Mouse (Mus musculus) adrenal gland, adult 8-10 months (tissue): ENCODE data around the gene Osbp. TPM values are rescaled to one million over a fixed set of nuclear protein-coding genes. Genes with fewer than 3 reads are reported as not detected.
"Not testable (repeated sequence)": the region's sequence is repeated elsewhere in the genome, so short reads cannot be mapped to it uniquely, and the experiment has no call there.

Source experiments
- DNase-seq: peaks from one replicate; pipeline ENCODE4 v3.0.0; 2022
- total RNA-seq, 4 experiments: library from RNA; stranded (reverse); gene quantifications; 2 replicates each; pipeline ENCODE4 v1.2.4; 2022

Osbp gene
- 100 to 1,000 TPM in 2 of 4 experiments, 10 to 100 TPM in 2; 96.8 to 109 (median 102) TPM for total RNA-seq

DNA sequence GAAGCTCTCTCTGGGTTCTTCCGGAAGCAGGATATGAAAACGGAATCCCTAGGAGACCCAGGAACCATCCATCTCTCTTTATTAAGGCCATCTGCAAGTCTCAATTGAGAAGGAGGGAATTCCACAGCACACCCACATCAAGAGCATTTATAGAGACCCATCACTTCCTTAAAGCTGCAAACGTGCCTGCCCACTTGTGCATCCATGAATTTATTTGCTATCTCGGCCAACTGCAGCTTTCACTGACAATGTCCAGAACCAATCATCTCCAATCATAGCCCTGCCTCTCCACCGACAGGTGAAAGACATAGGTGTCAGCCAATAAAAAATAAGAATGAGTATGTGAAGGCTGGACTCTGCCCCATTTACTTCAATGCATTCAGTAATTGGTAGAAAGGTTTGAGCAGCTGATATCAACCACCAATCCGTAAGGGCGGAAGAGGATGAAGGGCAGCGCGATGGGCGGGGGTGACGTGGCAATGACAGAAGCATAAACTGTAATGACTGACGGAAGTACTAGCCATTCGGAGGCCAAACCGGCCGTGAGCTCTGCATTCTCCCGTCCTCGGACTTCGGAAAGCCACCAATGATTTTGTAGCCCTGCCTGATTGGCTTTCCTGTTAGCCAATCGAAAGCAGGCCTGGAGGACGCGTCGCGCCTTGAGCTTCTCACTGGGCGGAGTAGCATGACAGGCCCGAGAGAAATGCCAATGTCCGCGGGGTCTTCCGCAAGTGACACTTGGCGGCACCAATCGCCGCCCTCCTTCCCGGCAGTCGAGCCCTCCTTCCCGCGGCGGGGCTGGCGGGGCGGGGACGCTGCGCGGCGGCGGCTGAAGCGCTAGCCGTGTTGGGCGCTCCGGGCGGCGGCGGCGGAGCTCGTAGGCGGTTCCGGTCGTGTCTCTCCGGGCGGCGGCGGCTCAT, at the start of gene Osbp:
Osbp (plus strand) TSS at position 919 of the 920 bp plus-strand sequence.
- DNase-seq, result peak; percentile 100

DNA sequence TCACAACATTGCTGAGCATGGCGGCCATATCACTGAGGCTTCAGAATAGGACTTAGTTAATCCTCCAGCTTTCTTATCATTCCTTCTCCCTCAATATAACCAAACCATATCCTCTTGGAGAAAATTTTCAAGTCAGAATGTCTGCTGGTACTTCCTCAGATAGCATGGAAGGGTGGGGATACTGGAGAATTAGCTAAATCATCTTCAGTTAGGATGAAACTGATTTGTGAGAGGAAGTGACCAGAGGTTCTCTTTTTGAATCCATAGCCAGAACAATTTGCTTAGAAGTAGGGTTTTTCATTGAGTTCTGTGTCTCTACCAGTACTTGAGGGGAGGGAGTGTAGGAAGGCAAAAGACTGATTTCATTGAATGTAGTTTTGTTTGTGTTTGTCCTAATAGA, 43.7 kb upstream of the Osbp start:
- DNase-seq, result no peak

- not testable (repeated sequence) for DNase-seq
These were observed 43.2 kb upstream of the Osbp start for GRCm38 (mm10) chr19:11922515-11922914.

DNA sequence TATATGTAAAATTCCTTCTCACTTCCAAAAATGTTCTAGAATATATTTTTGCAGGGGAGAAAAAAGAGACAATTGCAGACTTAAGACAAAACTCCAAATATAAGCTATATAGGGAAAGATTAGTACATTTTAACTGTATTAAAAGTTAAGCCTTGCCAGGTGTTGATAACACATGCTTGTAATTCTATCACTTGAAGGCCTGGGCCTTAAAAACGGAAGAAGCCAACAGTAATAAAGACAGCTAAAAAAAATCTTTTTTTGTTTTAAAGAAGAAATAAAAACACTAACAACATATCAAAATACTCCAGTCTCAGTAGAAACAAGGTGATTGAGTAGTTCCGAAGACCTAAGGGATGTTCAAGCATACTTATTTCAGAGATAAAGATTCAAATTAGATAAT, 39.4 kb upstream of the Osbp start:
- DNase-seq, result no peak

GRCm38 (mm10) chr19:11928025-11928748, 37.6 kb upstream of the Osbp start:
- no peak for DNase-seq

DNA sequence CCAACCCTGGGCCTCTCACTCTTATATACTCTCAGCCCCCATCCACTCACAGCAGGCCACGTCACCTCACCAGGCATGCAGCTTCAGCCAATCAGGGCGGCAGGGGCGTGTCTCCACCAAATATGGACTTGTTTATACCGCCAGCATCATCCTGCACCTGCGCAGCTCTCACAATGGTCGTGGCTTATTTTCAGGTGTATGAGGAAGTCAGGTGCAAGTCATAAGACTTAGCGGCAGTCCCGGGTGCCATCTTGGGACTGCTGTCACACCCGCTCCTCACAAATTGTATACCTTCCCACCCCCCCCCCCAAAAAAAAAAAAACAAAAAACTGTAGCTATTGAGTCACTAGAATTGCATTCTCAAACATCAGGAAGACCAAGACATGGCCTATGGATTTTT, 19.3 kb upstream of the Osbp start:
- not testable (repeated sequence) for DNase-seq

DNA sequence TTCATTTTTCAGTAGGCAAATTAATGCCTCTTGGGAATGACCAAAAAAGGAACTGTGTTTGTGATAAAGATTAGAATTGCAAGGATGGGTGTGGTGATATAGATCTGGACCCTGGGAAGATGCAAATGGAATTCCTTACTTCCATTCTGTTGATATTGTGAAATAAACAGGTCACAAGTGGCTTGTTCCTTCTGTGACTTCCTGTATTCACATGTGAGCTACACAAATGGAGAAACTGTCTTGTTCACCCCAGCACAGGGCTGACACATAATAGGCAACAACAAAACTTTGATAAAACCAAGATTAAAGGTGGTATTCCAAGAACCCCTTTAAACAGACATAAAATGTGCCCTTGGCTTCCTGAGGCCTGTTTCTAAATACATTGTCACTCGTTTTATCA, 15.9 kb upstream of the Osbp start:
- DNase-seq, result no peak

GRCm38 (mm10) chr19:11950747-11951146, 15.0 kb upstream of the Osbp start:
- DNase-seq, result no peak

DNA sequence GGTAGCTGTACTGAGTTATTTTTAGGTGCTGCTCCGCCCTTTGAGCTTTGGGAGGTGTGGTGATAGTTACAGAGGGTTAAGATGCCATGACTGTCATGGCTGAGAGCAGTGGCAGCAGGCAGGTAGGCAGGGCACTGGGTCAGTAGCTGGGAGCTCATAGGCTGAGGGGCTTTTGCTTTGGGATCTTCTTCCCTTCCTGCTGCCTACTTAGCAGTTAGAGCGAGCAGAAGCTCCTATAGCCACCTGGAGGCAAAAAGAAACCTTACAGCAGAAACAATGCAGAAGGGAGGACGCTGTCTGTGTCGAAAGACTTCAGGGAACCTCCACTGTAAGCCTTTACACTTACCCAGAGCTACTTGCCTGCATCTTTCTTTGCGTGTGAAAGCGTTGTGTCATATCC, 11.5 kb upstream of the Osbp start:
- no peak for DNase-seq

DNA sequence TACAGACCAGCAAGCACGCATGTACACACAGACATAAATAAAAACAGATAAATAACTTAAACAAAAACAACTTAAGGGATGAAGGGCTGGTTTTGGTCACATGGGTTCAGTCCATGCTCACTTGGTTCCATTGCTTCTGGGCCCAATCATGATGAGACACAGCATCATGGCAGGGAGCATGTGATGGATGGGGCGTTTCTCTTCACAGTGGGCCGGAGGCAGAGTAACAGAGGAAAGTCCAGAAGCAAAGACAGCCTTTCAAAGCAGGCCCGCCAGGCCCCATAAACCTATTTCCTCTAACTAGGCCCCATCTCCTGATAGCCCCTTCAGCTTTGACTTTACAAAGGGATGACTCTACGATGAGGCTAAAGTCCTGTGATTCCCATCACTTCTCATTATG, 9.1 kb upstream of the Osbp start:
- DNase-seq, result no peak

- DNase-seq, result no peak
These were observed 8.3 kb upstream of the Osbp start for GRCm38 (mm10) chr19:11957396-11957795.

DNA sequence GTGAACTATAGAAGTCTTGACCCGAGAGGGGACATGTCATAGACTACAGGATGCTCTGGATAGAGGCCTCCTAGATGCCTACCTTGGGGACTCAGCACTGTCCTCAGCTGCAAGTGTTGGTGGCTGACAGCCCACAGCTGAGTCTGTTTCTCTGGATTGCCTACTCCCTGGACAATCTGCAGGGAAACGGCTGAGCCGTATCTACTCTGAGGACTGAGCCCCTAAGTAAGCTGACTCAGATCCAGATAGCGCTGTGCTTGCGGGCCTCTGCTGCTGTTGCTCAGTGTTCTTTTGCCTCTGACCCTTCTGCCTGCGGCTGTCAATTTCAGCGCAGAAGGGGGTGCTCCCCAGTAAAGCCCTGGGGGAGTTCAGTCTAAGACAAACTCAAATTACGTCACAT, 7.9 kb upstream of the Osbp start:
- no peak for DNase-seq

- DNase-seq, result no peak
These were observed 1.5 kb upstream of the Osbp start for GRCm38 (mm10) chr19:11964266-11964665.

- peak; percentile 42 for DNase-seq
These were observed 478 bp downstream of the Osbp start for GRCm38 (mm10) chr19:11966201-11966636.

- no peak for DNase-seq
These were observed 3.7 kb downstream of the Osbp start for GRCm38 (mm10) chr19:11969155-11970050.

- peak; percentile 33 for DNase-seq
These were observed 7.9 kb downstream of the Osbp start for GRCm38 (mm10) chr19:11973511-11974222.

DNA sequence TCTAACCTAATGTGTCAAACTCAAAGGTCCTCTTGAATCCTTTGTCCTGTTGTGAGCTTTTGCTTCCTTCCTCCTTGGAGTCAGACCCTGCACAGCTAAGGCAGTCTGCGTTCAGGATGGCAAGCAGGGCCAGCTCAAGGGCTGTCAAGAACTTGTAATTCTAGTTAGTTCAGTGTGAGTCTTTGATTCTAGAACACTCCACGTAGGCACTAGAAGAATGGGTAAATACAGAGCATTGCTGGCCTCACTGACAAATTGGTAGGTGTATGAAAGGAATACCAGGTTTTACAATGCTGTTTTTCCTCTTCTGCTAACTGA, 8.4 kb downstream of the Osbp start:
- DNase-seq, result no peak

DNA sequence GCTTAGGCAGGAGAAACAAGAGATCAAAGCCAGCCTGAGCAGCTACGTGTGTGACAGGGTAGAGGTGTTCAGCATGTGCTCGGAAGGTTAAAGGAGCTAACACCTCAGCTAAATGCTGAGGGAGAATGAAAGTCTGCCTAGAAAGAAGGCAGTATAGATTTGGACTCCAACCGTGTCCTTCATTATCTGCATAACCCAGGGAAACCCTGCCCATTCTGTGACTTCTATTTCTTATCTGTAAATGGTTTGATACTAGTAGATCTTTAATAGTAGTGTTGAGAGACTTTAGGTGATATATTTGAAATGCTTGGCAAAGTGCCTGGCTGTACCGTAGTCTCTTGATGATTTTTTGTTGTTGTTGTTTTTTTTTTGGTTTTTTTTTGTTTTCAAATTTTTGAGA, 9.9 kb downstream of the Osbp start:
- no peak for DNase-seq

- peak; percentile 53 for DNase-seq
These were observed 11.6 kb downstream of the Osbp start for GRCm38 (mm10) chr19:11977363-11977762.

GRCm38 (mm10) chr19:11980471-11980870, 14.7 kb downstream of the Osbp start:
- DNase-seq, result no peak

DNA sequence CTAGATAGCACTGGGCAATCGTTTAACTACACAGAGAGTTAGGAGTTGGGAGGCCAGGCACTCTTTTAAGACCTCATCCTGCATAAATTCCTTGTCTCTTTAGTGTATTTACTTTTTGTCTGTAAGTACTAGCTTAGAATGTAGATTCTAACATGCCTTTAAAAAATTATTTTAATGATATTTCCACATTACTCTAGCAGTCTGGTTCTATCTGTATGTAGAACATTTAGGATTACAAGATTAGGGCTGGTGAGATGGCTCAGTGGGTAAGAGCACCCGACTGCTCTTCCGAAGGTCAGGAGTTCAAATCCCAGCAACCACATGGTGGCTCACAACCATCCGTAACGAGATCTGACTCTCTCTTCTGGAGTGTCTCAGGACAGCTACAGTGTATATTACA, 18.9 kb downstream of the Osbp start:
- not testable (repeated sequence) for DNase-seq

DNA sequence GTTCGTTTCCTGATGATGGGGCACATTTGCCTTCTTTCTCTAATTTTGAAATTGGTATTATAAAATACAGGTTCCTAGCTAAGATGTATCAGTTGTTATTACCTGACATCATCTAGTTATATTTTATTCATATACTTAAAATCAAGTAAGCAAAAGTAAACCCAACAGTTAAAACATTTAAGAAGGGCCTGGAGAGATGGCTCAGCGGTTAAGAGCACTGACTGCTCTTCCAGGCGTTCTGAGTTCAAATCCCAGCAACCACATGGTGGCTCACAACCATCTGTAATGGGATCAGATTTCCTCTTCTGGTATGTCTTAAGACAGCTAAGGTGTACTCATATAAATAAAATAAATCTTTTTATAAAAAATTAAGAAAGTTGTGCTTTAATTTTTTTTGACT, 22.1 kb downstream of the Osbp start:
- no peak for DNase-seq
